ENCODE assay signal across 9 mouse cellular contexts in genomic region chr8:11361546-11362277, GRCm38 (mm10). TPM values are rescaled to one million over a fixed set of nuclear protein-coding genes. Genes with fewer than 3 reads are reported as not detected.
DNase-seq lines count a peak whose midpoint lies in the region; ATAC-seq lines count a peak whose summit lies in the region.
"Had no signal": no experiment of that assay in that cellular context is flagged by ENCODE, and none has a peak within 500 bp of the region (broad histone marks: within the 10 kb centered on the region; RNA-seq: fewer than 3 reads in every experiment).

No protein-coding gene starts in this region.

- H3K27ac ChIP-seq in heart, embryonic 10.5 days = peak overlapping the region; percentile 83
- peak overlapping the region; percentile 34 for H3K27ac ChIP-seq in lung, embryonic 15.5 days
- peak overlapping the region; percentile 80 for H3K27ac ChIP-seq in limb, embryonic 10.5 days
- peak overlapping the region; percentile 76 for H3K27ac ChIP-seq in stomach, embryonic 16.5 days (ENCODE audit: low read length)

- H3K4me1 ChIP-seq in heart, embryonic 10.5 days = peaks cover 91% of the 10 kb centered on the region
- H3K4me1 ChIP-seq in lung, embryonic 15.5 days = peaks cover 71% of the 10 kb centered on the region
- H3K4me1 ChIP-seq in limb, embryonic 10.5 days = peaks cover 67% of the 10 kb centered on the region
- H3K4me1 ChIP-seq in stomach, embryonic 16.5 days (ENCODE audit: control insufficient read depth, insufficient read depth, low read length) = peaks cover 47% of the 10 kb centered on the region

- H3K36me3 ChIP-seq in heart, embryonic 10.5 days = 0 out of 2 replicates have a peak, but pooled peaks cover 2% of the 10 kb centered on the region
- no peaks in the 10 kb centered on the region for H3K36me3 ChIP-seq in lung, embryonic 15.5 days
- H3K36me3 ChIP-seq in limb, embryonic 10.5 days = 0 out of 2 replicates have a peak, but pooled peaks cover 6% of the 10 kb centered on the region
- no peaks in the 10 kb centered on the region for H3K36me3 ChIP-seq in stomach, embryonic 16.5 days (ENCODE audit: control insufficient read depth, insufficient read depth, low read length)

- no peak for ATAC-seq in lung, embryonic 15.5 days (ENCODE audit: borderline replicate concordance, extremely low read depth, low FRiP score, low TSS enrichment)
- ATAC-seq in stomach, embryonic 16.5 days (ENCODE audit: insufficient read depth, low FRiP score) = no peak

- no peak overlapping the region for H3K4me3 ChIP-seq in heart, embryonic 10.5 days
- H3K4me3 ChIP-seq in lung, embryonic 15.5 days = no peak overlapping the region
- H3K4me3 ChIP-seq in limb, embryonic 10.5 days = no peak overlapping the region
- no peak overlapping the region for H3K4me3 ChIP-seq in stomach, embryonic 16.5 days (replicated peaks; ENCODE audit: low read length)

- no peak for DNase-seq in heart, embryonic 10.5 days (ENCODE audit: low spot score)
- DNase-seq in heart, postnatal 4 days = no peak
- no peak for DNase-seq in lung, postnatal 36 days
- no peak for DNase-seq in limb, embryonic 10.5 days (ENCODE audit: low spot score)
- no peak for DNase-seq in thymus, postnatal 0 days (ENCODE audit: low spot score)
- no peak for DNase-seq in right cerebral cortex, postnatal 4 days
- DNase-seq: cerebellum, postnatal 36 days had no signal

- no peaks in the 10 kb centered on the region for H3K9me3 ChIP-seq in heart, embryonic 10.5 days
- no peaks in the 10 kb centered on the region for H3K9me3 ChIP-seq in lung, embryonic 15.5 days
- no peaks in the 10 kb centered on the region for H3K9me3 ChIP-seq in limb, embryonic 10.5 days (replicated peaks)
- H3K9me3 ChIP-seq in stomach, embryonic 16.5 days (replicated peaks; ENCODE audit: control insufficient read depth, low read length) = no peaks in the 10 kb centered on the region

- no peak overlapping the region for H3K9ac ChIP-seq in lung, embryonic 15.5 days
- H3K9ac ChIP-seq in stomach, embryonic 16.5 days (ENCODE audit: low read length) = peak overlapping the region; percentile 34; the same call in 1 of the 2 replicates

- no peaks in the 10 kb centered on the region for H3K27me3 ChIP-seq in heart, embryonic 10.5 days (ENCODE audit: insufficient read depth, poor library complexity, severe bottlenecking)
- no peaks in the 10 kb centered on the region for H3K27me3 ChIP-seq in lung, embryonic 15.5 days
- no peaks in the 10 kb centered on the region for H3K27me3 ChIP-seq in limb, embryonic 10.5 days (ENCODE audit: low read depth, poor library complexity, severe bottlenecking)
- no peaks in the 10 kb centered on the region for H3K27me3 ChIP-seq in stomach, embryonic 16.5 days (ENCODE audit: control insufficient read depth, insufficient read depth, low read length)

- H3K4me2 ChIP-seq in lung, embryonic 15.5 days = no peak overlapping the region
- H3K4me2 ChIP-seq in stomach, embryonic 16.5 days (ENCODE audit: low read depth, low read length) = 0 out of 2 replicates have a peak overlapping the region, but pooled peaks have one; percentile 17

- 58% methylated on average over 8 of the region's 9 CpGs for WGBS in heart, embryonic 10.5 days
- WGBS in lung, embryonic 15.5 days = 60% methylated on average over 9 of the region's 9 CpGs
- WGBS in limb, embryonic 10.5 days = 72% methylated on average over 9 of the region's 9 CpGs
- WGBS in stomach, embryonic 16.5 days = 67% methylated on average over 9 of the region's 9 CpGs

RNA-seq across cellular contexts. Expression of gene Col4a1, which starts 49.1 kb away (rescaled TPM):
- 143 and 257 TPM in 2 replicates for polyA plus RNA-seq in heart, embryonic 10.5 days (2016; fragmentation: Nextera tagmentation; extraction: Ambion mirVana)
- 1,000 to 10,000 TPM; 1,026 to 1,084 TPM for total RNA-seq in heart, postnatal 4 days (2021)
- polyA plus RNA-seq in lung, embryonic 15.5 days (2015; fragmentation: Nextera tagmentation; extraction: Ambion mirVana) = 335 and 360 TPM in 2 replicates
- 141 and 145 TPM in 2 replicates for polyA plus RNA-seq in limb, embryonic 10.5 days (2016; fragmentation: Nextera tagmentation; extraction: Ambion mirVana)
- polyA plus RNA-seq in stomach, embryonic 16.5 days (2015; fragmentation: Nextera tagmentation; extraction: Ambion mirVana) = 207 and 211 TPM in 2 replicates
- polyA plus RNA-seq in thymus, postnatal 0 days (2015; fragmentation: Nextera tagmentation; extraction: Ambion mirVana) = 56.0 and 57.0 TPM in 2 replicates

RNA-seq across cellular contexts. Expression of gene Col4a2, which starts 49.1 kb away (rescaled TPM):
- 54.9 and 97.0 TPM in 2 replicates for polyA plus RNA-seq in heart, embryonic 10.5 days (2016; fragmentation: Nextera tagmentation; extraction: Ambion mirVana)
- 100 to 1,000 TPM; 558 to 588 TPM for total RNA-seq in heart, postnatal 4 days (2021)
- 121 and 126 TPM in 2 replicates for polyA plus RNA-seq in lung, embryonic 15.5 days (2015; fragmentation: Nextera tagmentation; extraction: Ambion mirVana)
- polyA plus RNA-seq in limb, embryonic 10.5 days (2016; fragmentation: Nextera tagmentation; extraction: Ambion mirVana) = 53.0 and 53.6 TPM in 2 replicates
- polyA plus RNA-seq in stomach, embryonic 16.5 days (2015; fragmentation: Nextera tagmentation; extraction: Ambion mirVana) = 57.3 and 65.2 TPM in 2 replicates
- 25.4 and 27.8 TPM in 2 replicates for polyA plus RNA-seq in thymus, postnatal 0 days (2015; fragmentation: Nextera tagmentation; extraction: Ambion mirVana)
